In genomic region chr4:107440306-107440705, GRCm38 (mm10) we compare ENCODE assay signal across 9 mouse cellular contexts. TPM values are rescaled to one million over a fixed set of nuclear protein-coding genes. Genes with fewer than 3 reads are reported as not detected.
A peak's percentile ranks its signal among the peaks of the same experiment; 100 is the strongest.
DNase-seq lines count a peak whose midpoint lies in the region; ATAC-seq lines count a peak whose summit lies in the region.
"Had no signal": no experiment of that assay in that cellular context is flagged by ENCODE, and none has a peak within 500 bp of the region (broad histone marks: within the 10 kb centered on the region; RNA-seq: fewer than 3 reads in every experiment).

No protein-coding gene starts in this region.

- H3K9ac ChIP-seq in midbrain, embryonic 12.5 days (replicated peaks), result no peak overlapping the region
- no peak overlapping the region for H3K9ac ChIP-seq in midbrain, embryonic 14.5 days (replicated peaks; ENCODE audit: low read length)
- H3K9ac ChIP-seq in hindbrain, embryonic 15.5 days, result no peak overlapping the region

- no peak overlapping the region for H3K27ac ChIP-seq in midbrain, embryonic 12.5 days (replicated peaks)
- H3K27ac ChIP-seq in midbrain, embryonic 14.5 days (replicated peaks; ENCODE audit: low read depth, low read length), result no peak overlapping the region
- H3K27ac ChIP-seq in hindbrain, embryonic 15.5 days (replicated peaks), result no peak overlapping the region

- H3K9me3 ChIP-seq in midbrain, embryonic 12.5 days, result no peaks in the 10 kb centered on the region
- H3K9me3 ChIP-seq in midbrain, embryonic 14.5 days (ENCODE audit: control insufficient read depth, low read length), result no peaks in the 10 kb centered on the region
- no peaks in the 10 kb centered on the region for H3K9me3 ChIP-seq in hindbrain, embryonic 15.5 days

- H3K27me3 ChIP-seq in midbrain, embryonic 12.5 days, result peaks cover 87% of the 10 kb centered on the region
- peaks cover 41% of the 10 kb centered on the region for H3K27me3 ChIP-seq in midbrain, embryonic 14.5 days (ENCODE audit: control insufficient read depth, insufficient read depth, low read length)
- peaks cover 48% of the 10 kb centered on the region for H3K27me3 ChIP-seq in hindbrain, embryonic 15.5 days

- H3K4me2 ChIP-seq in midbrain, embryonic 12.5 days (replicated peaks), result peak overlapping the region; percentile 16; the same call in 1 of the 2 replicates
- H3K4me2 ChIP-seq in midbrain, embryonic 14.5 days (ENCODE audit: low read length), result no peak overlapping the region
- peak overlapping the region; percentile 21 for H3K4me2 ChIP-seq in hindbrain, embryonic 15.5 days

- WGBS in midbrain, embryonic 12.5 days, result 18% methylated on average over 13 of the region's 13 CpGs
- WGBS in midbrain, embryonic 14.5 days, result 28% methylated on average over 13 of the region's 13 CpGs
- WGBS in hindbrain, embryonic 15.5 days, result 27% methylated on average over 13 of the region's 13 CpGs

- peaks cover 24% of the 10 kb centered on the region for H3K4me1 ChIP-seq in midbrain, embryonic 12.5 days
- H3K4me1 ChIP-seq in midbrain, embryonic 14.5 days (ENCODE audit: control insufficient read depth, insufficient read depth, low read length), result peaks cover 9% of the 10 kb centered on the region
- peaks cover 13% of the 10 kb centered on the region for H3K4me1 ChIP-seq in hindbrain, embryonic 15.5 days (replicated peaks)

- no peak for ATAC-seq in midbrain, embryonic 12.5 days (ENCODE audit: low FRiP score, low read depth)
- no peak for ATAC-seq in midbrain, embryonic 14.5 days (ENCODE audit: low FRiP score, low TSS enrichment)
- no peak for ATAC-seq in hindbrain, embryonic 15.5 days (ENCODE audit: low FRiP score, low read depth)

- DNase-seq in midbrain, embryonic 14.5 days, result no peak
- peak; percentile 69 to 76 for DNase-seq in kidney, postnatal 36 days
- peak; percentile 60 for DNase-seq in yolk sac, embryonic 10.5 days (ENCODE audit: low spot score)
- no peak for DNase-seq in thymus, postnatal 25 days
- no peak for DNase-seq in right cerebral cortex, postnatal 4 days
- DNase-seq: cerebellum, adult 8-10 months; thymus, adult 18-20 months had no signal

- no peaks in the 10 kb centered on the region for H3K36me3 ChIP-seq in midbrain, embryonic 12.5 days
- H3K36me3 ChIP-seq in midbrain, embryonic 14.5 days (ENCODE audit: control insufficient read depth, insufficient read depth, low read length), result no peaks in the 10 kb centered on the region
- H3K36me3 ChIP-seq in hindbrain, embryonic 15.5 days, result no peaks in the 10 kb centered on the region

- H3K4me3 ChIP-seq in midbrain, embryonic 12.5 days, result no peak overlapping the region
- no peak overlapping the region for H3K4me3 ChIP-seq in midbrain, embryonic 14.5 days (replicated peaks; ENCODE audit: low read depth, low read length)
- no peak overlapping the region for H3K4me3 ChIP-seq in hindbrain, embryonic 15.5 days

RNA-seq across cellular contexts. Expression of gene Glis1, which starts 5.9 kb away (rescaled TPM):
- 2.4 and 3.3 TPM in 2 replicates for polyA plus RNA-seq in midbrain, embryonic 12.5 days (2016; fragmentation: Nextera tagmentation; extraction: Ambion mirVana)
- 1.6 TPM in 2 replicates for polyA plus RNA-seq in midbrain, embryonic 14.5 days (2014; fragmentation: Nextera tagmentation; extraction: Ambion mirVana)
- polyA plus RNA-seq in hindbrain, embryonic 15.5 days (2015; fragmentation: Nextera tagmentation; extraction: Ambion mirVana), result 3.3 and 4.2 TPM in 2 replicates

Comparison
In these comparisons a context has a peak if more than half of its experiments do, and no peak if none do; other contexts are left out.
1. DNase-seq: peak in kidney, postnatal 36 days (2 of 2) and yolk sac, embryonic 10.5 days (single experiment); none in midbrain, embryonic 14.5 days (single experiment), thymus, postnatal 25 days (single experiment) and right cerebral cortex, postnatal 4 days (single experiment).